Mouse (Mus musculus) WW6 (cell line): ENCODE measurements around the gene Tnfaip3.
A peak's percentile ranks its signal among the peaks of the same experiment; 100 is the strongest.

ENCODE experiments used
- DNase-seq: peaks from one replicate; pipeline ENCODE4 v3.0.0-alpha.2; 2013; ENCODE audit warnings: low read depth, low spot score

The Tnfaip3 gene

DNA sequence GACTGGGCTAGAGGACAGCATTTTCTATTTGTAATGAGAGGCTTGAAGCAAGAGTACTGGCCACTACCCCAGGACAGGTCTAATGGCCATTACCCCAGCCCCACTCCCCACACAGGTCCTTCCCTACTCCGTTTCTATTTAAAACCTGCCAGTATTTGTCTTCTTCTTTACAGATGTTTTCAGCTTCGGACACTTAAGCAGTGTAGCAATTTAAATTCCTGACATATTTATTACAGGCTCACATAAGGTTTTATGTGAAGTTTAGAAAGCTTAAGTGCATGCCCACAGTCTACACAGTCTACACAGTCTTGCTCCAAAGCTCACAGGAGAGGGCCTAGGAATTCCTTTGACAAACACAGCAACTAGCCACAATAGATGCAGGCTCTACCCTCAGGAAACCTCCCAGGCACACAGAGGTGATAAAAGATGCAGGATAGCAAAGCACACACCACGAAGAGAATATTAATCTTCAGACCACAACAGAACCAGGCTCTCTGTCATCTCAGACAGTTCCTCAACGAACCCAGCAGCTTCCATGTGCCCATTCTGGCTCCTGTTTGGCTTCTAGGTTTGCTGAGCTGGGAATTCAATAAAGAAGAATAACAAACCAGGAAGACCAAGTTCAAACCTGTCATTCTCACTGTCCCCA, 1.5 kb upstream of the Tnfaip3 start:
- no peak for DNase-seq

DNA sequence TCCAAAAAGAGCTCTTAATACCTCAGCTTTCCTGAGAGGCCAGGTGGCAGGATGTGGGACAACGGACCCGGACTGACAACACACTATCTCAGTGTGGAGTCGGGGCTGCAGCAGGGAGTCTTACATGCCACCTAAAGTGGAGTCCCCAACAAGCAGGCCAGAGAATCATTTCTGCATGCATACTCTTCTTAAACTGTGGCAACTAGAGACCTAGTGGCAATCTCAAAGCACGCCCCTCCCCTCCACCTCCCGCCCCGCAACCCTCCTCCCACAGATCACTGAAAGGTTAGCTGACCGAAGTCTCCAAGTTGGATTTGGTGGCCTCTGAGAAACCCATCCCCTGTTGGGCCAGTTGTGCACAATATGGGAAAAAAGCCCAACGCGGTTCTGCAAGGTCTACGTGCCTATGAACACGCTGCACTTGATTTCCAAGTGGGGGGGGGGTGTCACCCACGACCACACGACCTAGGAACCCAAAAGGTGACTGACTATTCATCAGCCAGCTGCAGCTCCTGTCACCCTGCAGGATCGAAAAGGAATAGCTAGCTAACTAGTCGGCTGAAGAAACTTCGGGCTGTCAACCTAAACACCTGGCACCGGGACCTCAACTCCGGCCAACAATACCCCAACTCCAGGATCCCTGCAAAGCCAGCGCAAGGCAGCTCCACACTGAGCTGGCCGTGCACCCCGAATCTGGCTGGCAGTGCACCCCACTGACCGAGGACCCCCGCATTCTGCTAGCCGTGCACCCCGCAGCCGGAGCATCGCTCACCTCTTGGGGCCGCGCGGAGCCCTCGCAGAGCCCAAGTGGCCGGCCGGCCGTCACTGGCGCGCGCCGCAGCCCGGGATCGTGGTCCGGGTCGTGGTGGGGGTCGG, 838 bp downstream of the Tnfaip3 start:
- DNase-seq = peak; percentile 31

DNA sequence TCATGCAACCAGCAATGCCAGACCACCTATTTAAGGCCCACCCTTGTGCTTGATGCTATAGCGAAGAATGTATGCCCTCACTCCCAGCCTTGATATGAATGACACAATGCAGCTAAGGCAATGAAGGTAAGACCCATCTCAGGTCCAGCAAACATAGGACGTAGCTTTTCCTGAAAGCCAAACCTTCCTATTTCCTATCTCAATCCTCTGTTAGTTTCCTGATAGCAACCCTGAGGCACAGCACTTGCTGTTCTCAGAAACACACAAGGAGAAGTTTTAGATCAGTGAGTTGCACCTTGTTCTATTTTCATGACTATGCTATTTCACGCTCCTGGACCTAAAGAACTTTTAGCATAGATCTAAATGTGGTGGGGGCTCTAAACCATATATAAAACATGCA, 2.1 kb downstream of the Tnfaip3 start:
- no peak for DNase-seq

DNA sequence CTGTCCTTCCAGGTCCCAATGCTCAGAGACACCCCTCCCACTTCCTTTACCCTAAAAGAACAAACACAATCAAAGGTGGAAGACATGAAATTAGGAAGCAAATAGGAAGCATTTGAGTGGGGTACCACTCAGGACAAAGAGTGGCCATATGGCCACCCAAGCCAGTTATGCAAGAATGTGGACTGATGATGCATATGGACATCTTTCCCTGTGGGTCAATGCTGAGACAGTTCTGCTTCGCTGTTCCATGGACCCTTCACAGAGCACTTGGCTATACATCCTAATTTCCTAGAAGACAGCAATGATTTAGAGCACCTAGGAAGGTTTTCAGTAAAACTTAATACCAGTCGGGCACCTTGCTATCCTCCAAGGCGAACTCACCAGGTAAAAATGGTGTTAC, 2.8 kb downstream of the Tnfaip3 start:
- no peak for DNase-seq

DNA sequence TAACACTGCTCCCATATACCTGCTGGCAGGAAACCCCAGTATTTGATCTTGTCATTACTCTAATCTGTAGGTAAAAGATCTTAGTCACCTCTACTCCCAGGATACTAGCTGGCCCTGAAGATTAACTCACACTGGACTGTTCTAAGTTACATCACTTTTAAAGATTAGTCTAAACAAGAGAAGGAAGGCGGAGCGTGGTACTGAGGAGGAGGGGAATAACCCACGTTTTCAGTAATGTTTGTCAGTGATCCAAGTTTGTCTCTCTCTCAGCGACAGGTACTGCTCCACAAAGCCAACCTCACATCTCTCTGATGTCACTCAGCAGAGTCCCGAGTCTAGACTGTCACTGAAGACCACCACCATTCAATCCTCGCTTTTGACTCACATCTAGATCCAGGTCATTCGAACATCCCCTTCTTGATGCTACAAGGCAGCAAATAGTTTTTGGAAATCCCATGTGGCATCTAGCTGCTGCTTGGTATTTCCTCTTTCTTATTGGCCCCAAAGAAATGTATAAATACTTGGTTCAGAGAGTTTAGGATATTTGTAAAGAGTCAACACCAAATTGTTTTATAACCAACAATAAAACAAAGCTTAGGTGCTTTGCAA, 3.5 kb downstream of the Tnfaip3 start:
- DNase-seq = no peak

DNA sequence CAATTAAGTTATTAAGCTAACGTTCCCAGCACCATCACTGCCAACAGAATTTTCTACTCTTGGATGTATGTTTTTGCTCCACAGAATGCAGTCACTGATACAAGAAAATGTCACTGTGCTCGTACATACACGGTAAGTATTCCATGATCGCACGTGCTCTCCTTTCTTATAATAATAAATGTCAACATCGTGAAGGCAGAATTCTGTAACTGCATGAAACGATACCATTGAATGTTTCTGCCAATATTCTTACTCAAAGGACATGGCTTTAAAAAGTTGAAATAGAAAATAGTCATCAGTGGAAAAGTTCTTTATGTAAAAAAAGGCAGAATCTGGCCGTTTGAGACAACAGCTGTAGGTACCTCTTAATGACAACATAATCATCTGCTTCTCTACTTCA, 5.0 kb downstream of the Tnfaip3 start:
- no peak for DNase-seq

DNA sequence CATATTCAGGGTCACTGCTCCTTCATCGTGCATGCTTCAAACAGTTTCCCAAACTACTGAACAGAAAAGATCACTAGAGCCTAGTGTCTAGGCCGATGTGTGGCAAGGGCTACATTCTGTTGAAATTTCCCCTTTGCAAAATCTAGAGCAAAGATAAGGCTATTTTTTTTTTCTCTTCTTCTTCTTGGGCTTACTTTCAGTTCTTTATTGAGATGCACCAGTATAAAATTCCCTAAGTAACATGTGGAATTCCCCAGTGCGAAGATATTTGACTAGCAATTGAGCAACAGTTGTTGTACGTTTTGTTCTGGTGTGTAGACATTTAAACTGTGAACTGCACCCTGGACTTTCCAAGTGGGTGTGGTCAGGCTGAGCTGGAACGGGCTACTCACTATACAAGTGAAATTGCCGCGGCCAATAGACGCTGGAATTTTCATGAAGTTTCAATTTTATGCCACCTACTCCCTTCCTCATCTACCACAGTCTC, 6.2 kb downstream of the Tnfaip3 start:
- no peak for DNase-seq

DNA sequence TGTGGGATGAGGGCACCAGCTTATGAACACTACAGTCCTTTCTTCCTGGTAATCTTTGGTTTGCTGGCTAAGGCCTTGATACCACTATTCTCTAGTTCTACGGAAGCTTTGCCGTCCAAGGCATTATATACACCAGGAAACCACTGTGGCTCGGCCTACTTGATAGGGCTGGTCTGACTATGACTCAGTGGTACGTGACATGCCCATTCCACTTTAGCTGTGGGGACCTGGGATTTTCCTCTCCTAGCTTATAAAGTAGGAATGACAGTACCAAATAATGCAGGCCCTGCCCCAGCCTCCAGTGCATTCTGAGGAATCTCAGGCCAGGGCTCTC, 6.9 kb downstream of the Tnfaip3 start:
- no peak for DNase-seq

DNA sequence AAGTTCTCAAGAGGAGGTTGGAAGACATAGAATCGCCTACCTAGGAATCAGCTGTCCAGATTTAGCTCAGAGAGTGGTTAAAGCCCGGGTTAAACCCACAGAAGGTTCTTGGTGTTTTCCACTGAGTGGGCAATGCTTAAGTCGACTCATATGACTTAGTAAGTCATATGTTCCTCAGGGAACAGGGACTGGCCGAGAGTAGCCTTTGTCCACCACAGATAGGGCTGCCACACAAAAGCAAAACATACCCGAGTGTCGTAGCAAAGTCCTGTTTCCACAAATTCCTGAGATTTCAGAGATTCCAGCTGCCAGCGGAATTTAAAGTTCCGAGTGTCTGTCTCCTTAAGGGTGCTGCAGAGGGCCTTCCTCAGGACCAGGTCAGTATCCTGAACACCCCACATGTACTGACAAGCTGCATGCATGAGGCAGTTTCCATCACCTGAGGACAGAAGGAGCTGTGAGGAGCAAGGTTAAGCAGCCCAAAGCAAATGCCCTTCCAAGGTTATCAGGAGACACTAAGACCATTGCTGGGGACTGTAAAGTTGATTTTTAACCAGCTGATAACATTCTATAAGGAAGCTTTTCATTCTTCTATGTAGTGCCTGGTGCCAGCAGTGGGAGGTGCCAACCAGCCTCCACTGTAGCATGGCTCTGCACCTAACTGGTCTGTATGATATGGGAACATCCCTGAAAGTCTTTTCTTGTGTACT, 7.4 kb downstream of the Tnfaip3 start:
- DNase-seq = no peak

DNA sequence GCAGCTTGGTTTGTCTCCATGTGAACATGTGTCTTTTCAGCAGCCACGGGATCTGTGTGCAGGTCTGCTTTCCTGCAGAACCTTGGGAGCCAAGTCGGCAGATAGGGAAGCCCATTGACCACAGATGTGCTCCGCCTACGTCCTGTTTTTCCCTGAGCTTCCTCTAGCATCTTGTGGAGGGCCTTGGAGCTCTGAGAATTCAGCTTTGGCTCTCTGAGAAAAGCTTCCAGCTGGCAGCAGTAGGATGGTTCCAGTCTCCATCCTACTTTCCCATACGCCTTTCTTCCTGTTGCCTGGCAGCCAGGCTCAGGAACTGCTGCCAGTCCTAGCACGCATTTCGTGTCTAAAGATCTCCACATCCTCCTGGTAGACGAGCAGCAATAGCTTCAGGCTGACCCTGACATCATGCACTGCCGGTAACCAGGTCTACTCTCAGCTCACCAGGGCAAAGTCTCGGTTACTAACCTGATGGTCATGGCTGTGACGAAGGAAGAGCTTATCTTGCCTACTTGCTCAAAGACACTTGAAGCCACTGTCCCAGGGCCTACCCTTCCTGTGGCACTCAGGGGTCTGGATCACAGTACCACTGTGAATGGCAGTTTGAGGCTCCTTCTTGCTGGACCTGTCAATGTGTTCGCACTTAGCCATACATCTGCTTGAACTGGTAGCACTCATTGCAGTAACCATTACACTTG, 13.2 kb downstream of the Tnfaip3 start:
- DNase-seq = no peak

DNA sequence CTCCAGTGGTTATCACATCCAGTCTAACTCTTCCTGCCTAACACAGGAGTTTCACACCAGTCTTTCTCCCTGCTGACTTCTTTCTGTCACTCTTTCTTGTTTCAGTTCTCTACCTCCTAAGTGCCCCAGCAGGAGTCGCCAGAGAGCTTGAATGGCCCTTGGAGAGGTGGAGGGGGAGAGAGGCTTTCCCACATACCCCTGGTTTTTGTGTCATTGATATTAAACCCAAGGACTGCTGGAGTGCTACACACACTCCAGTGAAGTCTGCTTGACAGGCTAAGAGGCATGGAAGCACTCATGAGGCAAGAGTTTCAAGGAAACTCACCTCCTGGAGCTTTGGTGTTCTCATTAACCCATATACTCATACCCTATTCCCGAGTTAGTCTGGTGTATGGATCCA, 16.0 kb downstream of the Tnfaip3 start:
- DNase-seq = no peak

DNA sequence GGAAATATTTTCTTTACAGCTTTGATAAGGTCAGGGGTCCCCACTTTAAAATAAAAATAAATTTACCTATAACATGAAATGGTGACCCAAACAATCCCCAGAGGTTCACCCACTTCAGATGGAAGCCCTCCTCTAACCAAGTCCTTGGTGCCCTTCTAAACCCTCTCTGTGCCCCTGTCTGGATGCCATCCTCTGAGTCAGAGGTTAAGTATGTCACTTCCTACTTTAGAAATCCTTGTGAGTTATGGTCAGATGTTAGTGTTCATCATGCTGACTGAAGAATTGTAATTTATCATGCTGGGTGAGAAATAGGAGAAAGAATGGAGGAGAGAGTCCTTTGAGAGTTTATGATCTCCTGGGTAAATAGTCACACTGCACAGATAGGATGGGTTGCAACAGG, 19.1 kb downstream of the Tnfaip3 start:
- DNase-seq = no peak

DNA sequence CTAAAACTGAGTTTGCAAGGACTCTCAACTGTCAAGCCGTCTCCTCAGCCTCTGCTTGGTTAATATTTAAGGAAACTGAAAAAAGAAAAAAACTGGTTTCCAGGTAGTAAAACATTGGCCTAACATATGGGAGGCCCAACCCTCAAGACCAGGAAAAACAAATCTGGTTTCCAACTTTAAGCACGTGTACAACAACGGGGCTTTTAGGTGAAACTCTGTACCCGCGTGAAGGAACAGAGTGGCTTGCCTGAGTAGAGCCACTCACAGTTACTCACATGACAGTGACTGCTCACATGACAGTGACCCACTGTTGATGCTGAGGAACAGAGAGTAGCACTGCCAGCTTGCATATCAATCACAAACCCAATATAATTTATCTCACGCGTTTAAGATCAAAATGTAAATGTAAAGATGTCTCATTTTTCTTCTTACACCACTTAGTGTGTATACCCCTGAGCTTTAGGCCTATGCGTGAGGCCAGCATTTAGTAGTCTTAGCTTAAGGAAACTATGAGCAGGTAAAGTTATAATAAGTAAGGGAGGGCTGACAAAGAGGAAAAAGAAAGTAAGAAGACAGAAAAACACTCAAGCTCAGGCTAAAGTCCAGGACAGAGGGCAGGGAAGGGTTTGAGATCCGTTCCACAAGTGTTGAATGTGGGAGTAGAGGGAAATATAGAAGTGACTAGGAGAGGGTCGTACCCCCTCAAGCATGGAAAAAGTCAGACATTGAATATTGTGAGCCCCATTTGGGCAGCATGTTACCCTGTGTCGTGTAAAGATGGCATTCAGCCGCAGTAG, 19.8 kb downstream of the Tnfaip3 start:
- no peak for DNase-seq

DNA sequence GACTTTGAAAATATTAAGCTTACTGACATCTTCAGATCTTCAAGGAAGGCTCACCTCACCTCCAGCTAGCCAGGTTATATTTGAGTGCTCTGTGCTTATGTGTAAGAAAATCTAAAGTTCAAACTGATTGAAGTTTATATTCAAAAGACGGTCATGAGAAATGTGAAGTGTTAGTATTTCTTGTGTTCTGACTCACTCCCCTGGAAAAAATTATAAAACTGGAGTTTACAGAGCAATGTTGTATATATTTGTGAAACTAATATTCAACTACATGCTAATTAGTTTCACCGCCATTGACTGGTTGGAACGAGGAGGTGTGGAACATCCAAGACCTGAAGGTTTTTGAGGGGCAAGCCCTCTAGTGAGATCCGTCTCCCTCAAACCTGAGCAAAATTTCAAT, 22.5 kb downstream of the Tnfaip3 start:
- DNase-seq = no peak

DNA sequence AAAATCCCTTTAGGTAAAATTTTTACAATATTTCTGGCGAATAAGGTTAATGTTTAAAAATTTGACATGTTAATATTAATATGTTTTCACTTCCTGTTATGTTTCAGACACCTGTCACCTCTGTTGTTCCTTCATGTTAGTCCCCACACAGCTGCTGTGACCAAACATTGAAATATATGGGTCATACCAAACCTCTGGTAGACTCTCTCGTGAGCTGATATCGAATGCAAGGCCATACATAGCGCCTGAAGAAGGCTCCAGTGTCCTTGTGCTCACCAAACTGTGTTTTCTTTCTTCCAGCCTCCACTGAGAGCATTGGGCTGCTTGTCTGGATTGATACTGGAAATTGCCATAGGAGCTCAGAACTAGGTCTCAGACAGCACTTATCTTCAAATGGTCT, 24.4 kb downstream of the Tnfaip3 start:
- no peak for DNase-seq

DNA sequence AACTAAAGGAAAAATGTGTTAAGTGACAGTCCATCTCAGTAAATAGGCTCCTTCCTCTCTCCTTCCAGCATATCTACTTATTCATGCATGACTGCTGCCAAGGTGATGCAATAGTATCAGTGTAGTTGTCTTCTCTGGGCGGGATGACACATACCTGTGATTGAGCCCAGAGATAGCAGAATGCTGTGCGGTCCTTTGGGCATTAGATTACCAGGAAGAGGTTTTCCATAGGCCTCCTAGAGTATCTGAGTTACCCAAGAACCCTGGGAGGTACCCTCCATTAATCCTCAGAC, 27.6 kb downstream of the Tnfaip3 start:
- no peak for DNase-seq

DNA sequence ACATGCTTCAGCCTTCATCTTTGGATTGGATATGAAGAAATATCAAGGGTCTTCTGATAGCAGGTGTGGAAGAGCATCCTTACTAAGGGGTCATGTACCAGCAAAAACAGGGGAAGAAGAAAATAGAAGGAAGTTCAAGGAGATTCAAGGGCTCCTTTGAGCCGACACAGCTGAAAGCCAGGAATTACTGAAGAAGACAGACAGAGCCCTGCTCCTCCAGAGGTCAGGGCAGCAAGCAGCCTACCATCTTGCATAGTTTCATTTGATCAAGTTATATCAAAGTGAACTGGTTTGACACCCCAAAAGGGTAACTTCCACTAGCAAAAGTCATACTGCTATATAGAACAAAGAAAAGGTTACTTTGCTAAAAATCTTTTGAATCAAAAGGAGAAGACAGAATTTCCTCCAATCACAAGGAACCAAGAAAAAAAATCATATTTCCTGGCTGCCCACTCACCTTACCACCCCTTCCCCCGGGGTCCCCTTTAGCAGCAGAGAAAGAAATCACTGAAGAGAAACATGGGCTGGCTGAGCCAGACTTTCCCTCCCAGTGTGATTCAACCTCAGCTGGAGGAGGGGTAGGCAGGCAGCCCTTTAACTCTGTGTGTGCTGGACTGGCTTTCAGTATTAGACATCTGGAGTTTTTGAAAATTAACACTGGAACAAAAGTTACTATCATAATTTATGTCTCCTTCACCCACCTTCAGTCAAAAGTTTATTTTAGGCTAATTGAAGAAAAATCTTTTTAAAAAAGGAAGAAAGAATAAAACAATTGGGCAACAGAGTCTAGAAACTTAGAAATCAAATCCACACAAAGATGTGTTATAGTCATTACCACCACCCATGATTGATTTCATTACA, 28.2 kb downstream of the Tnfaip3 start:
- DNase-seq = no peak

DNA sequence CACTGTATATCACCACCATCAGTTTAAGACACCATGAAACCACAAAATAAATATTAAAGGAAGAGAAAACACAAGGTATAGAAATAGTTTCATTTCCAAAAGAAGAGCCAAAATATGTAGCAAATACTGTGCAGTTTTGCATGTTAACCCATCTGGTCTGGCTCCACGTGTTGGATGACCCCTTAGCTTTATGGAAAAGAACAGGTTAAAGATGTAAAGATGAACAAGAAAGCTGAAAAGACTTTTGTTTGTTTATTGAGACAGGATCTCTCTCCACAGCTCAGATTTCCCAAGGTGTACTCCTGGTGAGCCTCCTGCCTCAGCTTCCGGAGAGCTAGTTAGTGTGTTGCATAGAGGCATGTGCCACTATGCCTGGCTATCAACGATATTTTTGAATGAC, 29.9 kb downstream of the Tnfaip3 start:
- DNase-seq = no peak

DNA sequence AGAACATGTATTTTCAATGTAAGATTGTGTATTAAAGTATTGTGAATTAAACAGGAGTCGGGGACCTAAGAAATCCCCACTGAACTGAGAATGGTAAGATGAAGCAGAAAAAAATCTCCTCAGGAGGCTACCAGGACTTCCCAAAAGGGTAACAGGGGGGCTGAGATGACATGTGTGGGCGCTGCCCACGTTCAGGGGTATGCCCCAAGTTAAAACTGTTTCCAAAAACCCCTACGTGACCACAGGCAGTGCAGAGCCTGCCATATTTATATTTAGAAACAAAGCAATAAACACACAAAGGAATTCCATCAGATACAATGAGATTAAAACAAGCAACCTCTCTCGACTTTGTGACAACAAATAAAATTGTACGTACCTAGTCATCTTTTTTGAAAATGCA, 31.9 kb downstream of the Tnfaip3 start:
- DNase-seq = no peak

DNA sequence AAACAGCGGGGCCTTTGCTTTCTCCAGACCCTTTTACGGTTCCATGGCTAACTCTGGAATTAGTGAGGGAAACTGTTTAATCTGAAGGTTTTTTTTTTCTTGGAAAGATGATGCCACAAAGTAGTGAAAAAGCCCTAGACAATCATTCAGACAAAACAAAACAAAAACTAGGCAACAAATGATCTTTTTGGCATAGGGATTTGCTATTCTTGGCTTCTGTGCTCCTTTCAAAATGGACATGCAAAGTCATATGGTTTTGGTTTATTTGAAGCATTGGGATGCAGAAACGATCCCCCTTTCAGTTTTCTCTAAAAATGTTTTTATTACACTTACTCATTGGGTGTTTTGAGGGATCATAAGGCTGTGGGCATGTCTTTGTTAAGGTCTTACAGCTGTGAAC, 41.0 kb downstream of the Tnfaip3 start:
- DNase-seq = no peak
